Mouse (Mus musculus) left cerebral cortex, adult 11 months (tissue): ENCODE results near the gene Ereg.

ENCODE experiments used
- DNase-seq: peaks from one replicate; pipeline ENCODE4 v3.0.0; 2022; ENCODE audit warnings: low spot score

Ereg gene

DNA sequence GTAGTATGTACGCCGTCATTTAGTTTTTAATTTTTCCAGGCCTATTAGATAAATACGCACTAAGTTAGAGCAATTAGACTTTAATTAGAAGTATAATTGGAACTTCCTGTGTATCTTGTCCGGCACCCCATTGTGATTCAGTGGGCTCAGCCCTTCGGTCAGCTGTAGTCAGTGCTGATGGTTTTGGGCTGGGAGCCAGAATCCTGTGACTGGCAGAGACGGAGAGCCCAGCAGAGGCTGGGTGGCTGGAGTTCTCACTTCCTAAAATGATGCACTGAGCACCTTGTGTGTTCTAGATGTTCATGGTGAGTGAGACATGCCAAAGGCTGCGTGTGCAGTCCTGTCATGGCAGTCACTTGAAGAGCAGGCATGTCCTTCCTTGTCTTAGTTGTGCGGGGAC, 36.6 kb downstream of the Ereg start:
- DNase-seq, result no peak

- no peak for DNase-seq
Measured at GRCm38 (mm10) chr5:91113967-91114366, 39.5 kb downstream of the Ereg start.

DNA sequence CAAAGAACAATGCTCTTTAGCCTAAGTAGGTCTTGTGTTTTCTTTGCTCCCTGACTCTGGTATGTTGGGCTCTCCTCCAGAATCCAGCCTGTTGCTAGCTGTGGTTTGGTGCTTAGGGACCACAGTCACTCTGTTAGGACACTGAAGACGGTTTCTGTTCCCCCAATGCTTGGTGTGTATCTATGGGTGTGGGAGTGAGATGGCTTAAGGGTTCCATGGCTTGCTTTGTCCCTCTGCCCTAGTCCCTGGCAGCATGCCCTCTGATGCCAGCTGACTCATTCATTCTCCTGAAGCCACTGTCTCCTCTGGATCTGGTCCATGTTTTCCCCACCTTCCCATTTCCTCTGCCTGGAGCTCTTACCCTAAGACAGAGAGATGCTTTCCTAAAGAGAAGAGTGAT, 40.2 kb downstream of the Ereg start:
- DNase-seq, result no peak

GRCm38 (mm10) chr5:91118618-91119017, 44.2 kb downstream of the Ereg start:
- DNase-seq, result no peak

GRCm38 (mm10) chr5:91123404-91123803, 49.0 kb downstream of the Ereg start:
- no peak for DNase-seq

- no peak for DNase-seq
Measured at GRCm38 (mm10) chr5:91124140-91124539, 49.7 kb downstream of the Ereg start.

DNA sequence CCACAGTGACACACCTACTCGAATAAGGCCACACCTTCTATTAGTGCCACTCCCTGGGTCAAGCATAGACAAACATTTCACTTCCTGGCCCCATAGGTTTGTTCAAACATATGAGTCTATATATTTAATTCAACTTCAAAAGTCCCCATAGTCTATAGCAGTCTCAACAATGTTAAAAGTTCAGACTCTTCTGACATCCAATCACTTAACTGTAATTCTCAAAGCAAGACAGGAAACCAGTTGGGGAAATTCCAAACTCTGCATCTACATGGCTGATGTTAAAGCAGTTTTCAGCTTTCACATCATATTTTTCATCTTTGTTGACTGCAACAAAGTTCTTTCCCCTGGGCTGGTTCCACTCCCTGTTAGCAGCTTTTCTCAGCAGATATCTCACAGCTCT, 52.2 kb downstream of the Ereg start:
- no peak for DNase-seq

- DNase-seq, result no peak
Measured at GRCm38 (mm10) chr5:91134961-91135360, 60.5 kb downstream of the Ereg start.

- DNase-seq, result no peak
Measured at GRCm38 (mm10) chr5:91138970-91139369, 64.5 kb downstream of the Ereg start.

DNA sequence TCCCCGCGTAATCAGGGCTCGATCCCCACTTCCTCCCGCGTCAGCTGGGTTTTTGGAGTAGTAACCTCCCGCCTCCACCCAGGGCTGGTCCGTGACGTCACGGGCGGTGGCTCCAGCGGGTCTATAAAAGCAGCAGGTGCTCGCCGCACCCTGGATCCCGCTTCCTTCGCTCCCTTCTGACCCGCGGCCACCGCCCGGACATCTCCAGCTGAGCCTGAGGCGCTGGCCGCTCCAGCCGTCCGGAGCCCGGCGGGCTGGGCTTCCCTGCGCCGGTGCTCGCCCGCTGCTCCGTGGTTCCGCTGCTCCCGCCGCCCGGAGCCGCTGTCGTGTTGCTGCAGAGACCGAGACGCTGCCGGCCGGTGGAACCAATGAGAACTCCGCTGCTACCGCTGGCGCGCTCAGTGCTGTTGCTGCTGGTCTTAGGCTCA, 65.0 kb downstream of the Ereg start, which contains the start of gene Areg:
Gene Areg (plus strand): TSS at position 154 of the 428 bp plus-strand sequence.
- DNase-seq, result no peak

DNA sequence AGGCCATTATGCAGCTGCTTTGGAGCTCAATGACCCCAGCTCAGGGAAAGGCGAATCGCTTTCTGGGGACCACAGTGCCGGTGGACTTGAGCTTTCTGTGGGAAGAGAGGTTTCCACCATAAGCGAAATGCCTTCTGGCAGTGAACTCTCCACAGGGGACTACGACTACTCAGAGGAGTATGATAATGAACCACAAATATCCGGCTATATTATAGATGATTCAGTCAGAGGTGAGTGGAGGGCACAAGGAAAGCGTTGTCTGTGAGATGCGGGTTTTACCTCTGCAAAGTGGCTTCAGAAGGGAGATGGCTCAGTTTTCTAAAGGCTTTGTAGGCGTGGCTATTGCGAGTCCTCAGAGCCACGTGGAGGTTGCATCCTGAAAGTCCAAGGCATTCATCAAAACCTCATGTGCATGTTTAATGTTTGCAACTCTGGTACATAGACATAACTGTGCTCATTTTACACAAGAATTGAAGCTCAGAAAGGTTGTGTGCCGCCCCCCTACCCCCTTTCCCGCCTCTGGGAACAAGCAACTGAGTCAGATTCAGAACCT, 66.5 kb downstream of the Ereg start:
- no peak for DNase-seq
